Mouse (Mus musculus) fibroblast of lung, adult 2 months (primary cell): ENCODE measurements around the gene Hmgb3.

Experiments used
- DNase-seq: peaks from one replicate; pipeline ENCODE4 v3.0.0-alpha.2; 2011; ENCODE audit warnings: low read depth

Hmgb3 gene

GRCm38 (mm10) chrX:71601052-71601611 is 45.4 kb downstream of the Hmgb3 start:
- DNase-seq: no peak
